Comparison of ENCODE assay signal across 13 mouse cellular contexts in the genomic region with DNA sequence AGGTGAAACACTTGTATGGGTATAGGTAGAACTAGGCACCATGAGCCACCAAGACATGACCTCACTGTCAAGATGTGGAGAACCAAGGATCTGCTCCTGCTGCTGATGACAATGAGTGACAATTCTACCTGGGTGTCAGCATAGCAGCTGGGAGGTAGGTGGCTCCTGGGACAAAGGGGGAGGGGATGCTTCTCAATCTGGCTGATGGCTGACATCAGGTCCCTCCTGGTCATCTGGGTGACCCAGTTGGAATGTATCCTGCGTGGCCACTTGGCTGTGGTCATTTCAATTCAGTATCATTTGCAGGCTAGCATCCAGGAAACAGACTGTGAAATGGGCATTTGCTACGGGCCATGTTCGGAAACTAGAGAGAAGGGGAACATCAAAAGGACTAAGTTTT.
"Had no signal": no experiment of that assay in that cellular context is flagged by ENCODE, and none has a peak within 500 bp of the region (broad histone marks: within the 10 kb centered on the region; RNA-seq: fewer than 3 reads in every experiment).

No protein-coding gene starts in this region.

- DNase-seq: kidney, postnatal 36 days; layer of hippocampus, adult 9-11 months; layer of hippocampus, postnatal 36 days; lung, adult 18-20 months; retina, postnatal 1 day; right cerebral cortex, postnatal 4 days; spleen, adult 18-20 months; thymus, adult 18-20 months; thymus, postnatal 14 days had no signal

- H3K4me3 ChIP-seq: limb, embryonic 15.5 days; midbrain, embryonic 10.5 days; midbrain, embryonic 15.5 days; neural tube, embryonic 12.5 days had no signal

- H3K27me3 ChIP-seq: limb, embryonic 15.5 days; midbrain, embryonic 15.5 days; neural tube, embryonic 12.5 days had no signal

- H3K36me3 ChIP-seq: limb, embryonic 15.5 days; midbrain, embryonic 10.5 days had no signal

- H3K9me3 ChIP-seq: limb, embryonic 15.5 days; midbrain, embryonic 10.5 days; midbrain, embryonic 15.5 days; neural tube, embryonic 12.5 days had no signal

- H3K4me1 ChIP-seq: limb, embryonic 15.5 days; midbrain, embryonic 10.5 days; midbrain, embryonic 15.5 days; neural tube, embryonic 12.5 days had no signal

- ATAC-seq: midbrain, embryonic 15.5 days had no signal
